Mouse (Mus musculus): ENCODE measurements around the gene Olfr594. TPM values are rescaled to one million over a fixed set of nuclear protein-coding genes. Genes with fewer than 3 reads are reported as not detected.
"Not testable (repeated sequence)": the region's sequence is repeated elsewhere in the genome, so short reads cannot be mapped to it uniquely, and the experiment has no call there.

The Olfr594 gene
- not detected in 2 replicates for polyA plus RNA-seq (2014; fragmentation: Nextera tagmentation; extraction: Ambion mirVana)

- H3K4me3 ChIP-seq (ENCODE audit: low read depth, low read length), result no peak within 1 kb of the TSS
- no peak within 1 kb of the TSS for H3K9ac ChIP-seq (ENCODE audit: low read length)
- DNase-seq (ENCODE audit: low spot score) (no peak), ATAC-seq (ENCODE audit: insufficient number of reproducible peaks, low FRiP score, low TSS enrichment, low read depth) (no peak)
- H3K27ac ChIP-seq (replicated peaks; ENCODE audit: low read depth, low read length), result no peak within 1 kb of the TSS
- H3K9me3 ChIP-seq (ENCODE audit: control insufficient read depth, low read length), result no peaks in the 10 kb centered on the region
- H3K36me3 ChIP-seq (ENCODE audit: control insufficient read depth, insufficient read depth, low read length), result no peaks in the 10 kb centered on the region
- H3K27me3 ChIP-seq (ENCODE audit: control insufficient read depth, insufficient read depth, low read length), result no peaks in the 10 kb centered on the region
- H3K4me2 ChIP-seq (ENCODE audit: low read depth, severe bottlenecking), result no peak within 1 kb of the TSS
- H3K4me1 ChIP-seq (ENCODE audit: control insufficient read depth, insufficient read depth, low read length), result no peaks in the 10 kb centered on the region
Measured at GRCm38 (mm10) chr7:103216696-103217095, at the start of gene Olfr594. Gene Olfr594, plus strand, starts transcription at chr7:103216996.

- Histone ChIP-seq H3K9ac (ENCODE audit: low read length) (no peak overlapping the region), H3K27me3 (ENCODE audit: control insufficient read depth, insufficient read depth, low read length) (no peaks in the 10 kb centered on the region), H3K9me3 (ENCODE audit: control insufficient read depth, low read length) (no peaks in the 10 kb centered on the region), H3K36me3 (ENCODE audit: control insufficient read depth, insufficient read depth, low read length) (no peaks in the 10 kb centered on the region), H3K4me3 (ENCODE audit: low read depth, low read length) (no peak overlapping the region), H3K4me1 (ENCODE audit: control insufficient read depth, insufficient read depth, low read length) (no peaks in the 10 kb centered on the region), H3K27ac (replicated peaks; ENCODE audit: low read depth, low read length) (no peak overlapping the region), H3K4me2 (ENCODE audit: low read depth, severe bottlenecking) (no peak overlapping the region)
- no peak for DNase-seq (ENCODE audit: low spot score)
- no peak for ATAC-seq (ENCODE audit: insufficient number of reproducible peaks, low FRiP score, low TSS enrichment, low read depth)
- 86% methylated on average over 5 of the region's 5 CpGs for WGBS
Measured at GRCm38 (mm10) chr7:103169697-103170096, 47.1 kb upstream of the Olfr594 start.

GRCm38 (mm10) chr7:103178240-103178639 lies 38.6 kb upstream of the Olfr594 start, which contains the start of gene Olfr591:
Gene Olfr591, minus strand, starts transcription at chr7:103178340.
- no peak for ATAC-seq (ENCODE audit: insufficient number of reproducible peaks, low FRiP score, low TSS enrichment, low read depth)
- 83% methylated on average over 1 of the region's 1 CpGs for WGBS
- H3K27me3 ChIP-seq (ENCODE audit: control insufficient read depth, insufficient read depth, low read length), result no peaks in the 10 kb centered on the region

GRCm38 (mm10) chr7:103184503-103184902 lies 32.3 kb upstream of the Olfr594 start, which contains the start of gene Olfr592:
Gene Olfr592, plus strand, starts transcription at chr7:103184803.
- not testable (repeated sequence) for DNase-seq (ENCODE audit: low spot score); ATAC-seq (ENCODE audit: insufficient number of reproducible peaks, low FRiP score, low TSS enrichment, low read depth); H3K27me3 ChIP-seq (ENCODE audit: control insufficient read depth, insufficient read depth, low read length); H3K4me1 ChIP-seq (ENCODE audit: control insufficient read depth, insufficient read depth, low read length); H3K27ac ChIP-seq (replicated peaks; ENCODE audit: low read depth, low read length); H3K36me3 ChIP-seq (ENCODE audit: control insufficient read depth, insufficient read depth, low read length); H3K9ac ChIP-seq (ENCODE audit: low read length); H3K4me2 ChIP-seq (ENCODE audit: low read depth, severe bottlenecking); H3K4me3 ChIP-seq (ENCODE audit: low read depth, low read length); H3K9me3 ChIP-seq (ENCODE audit: control insufficient read depth, low read length)
- 89% methylated on average over 1 of the region's 1 CpGs for WGBS

More at GRCm38 (mm10) chr7:103178240-103178639, 38.6 kb upstream of the Olfr594 start, which contains the start of gene Olfr591:
- Histone ChIP-seq H3K4me1 (ENCODE audit: control insufficient read depth, insufficient read depth, low read length) (no peaks in the 10 kb centered on the region), H3K4me2 (ENCODE audit: low read depth, severe bottlenecking) (no peak within 1 kb of the TSS), H3K9ac (ENCODE audit: low read length) (no peak within 1 kb of the TSS), H3K27ac (replicated peaks; ENCODE audit: low read depth, low read length) (no peak within 1 kb of the TSS), H3K9me3 (ENCODE audit: control insufficient read depth, low read length) (0 out of 2 replicates have a peak, but pooled peaks cover under 1% of the 10 kb centered on the region), H3K36me3 (ENCODE audit: control insufficient read depth, insufficient read depth, low read length) (no peaks in the 10 kb centered on the region), H3K4me3 (ENCODE audit: low read depth, low read length) (no peak within 1 kb of the TSS)
- DNase-seq (ENCODE audit: low spot score), result no peak

- no peaks in the 10 kb centered on the region for H3K9me3 ChIP-seq (ENCODE audit: control insufficient read depth, low read length)
- DNase-seq (ENCODE audit: low spot score), result no peak
- no peak within 1 kb of the TSS for H3K4me2 ChIP-seq (ENCODE audit: low read depth, severe bottlenecking)
- H3K9ac ChIP-seq (ENCODE audit: low read length), result no peak within 1 kb of the TSS
- no peak within 1 kb of the TSS for H3K4me3 ChIP-seq (ENCODE audit: low read depth, low read length)
- H3K36me3 ChIP-seq (ENCODE audit: control insufficient read depth, insufficient read depth, low read length), result no peaks in the 10 kb centered on the region
- no peak for ATAC-seq (ENCODE audit: insufficient number of reproducible peaks, low FRiP score, low TSS enrichment, low read depth)
- H3K27me3 ChIP-seq (ENCODE audit: control insufficient read depth, insufficient read depth, low read length), result no peaks in the 10 kb centered on the region
- 73% methylated on average over 1 of the region's 1 CpGs for WGBS
- H3K27ac ChIP-seq (replicated peaks; ENCODE audit: low read depth, low read length), result no peak within 1 kb of the TSS
- no peaks in the 10 kb centered on the region for H3K4me1 ChIP-seq (ENCODE audit: control insufficient read depth, insufficient read depth, low read length)
Measured at GRCm38 (mm10) chr7:103211562-103211961, 5.2 kb upstream of the Olfr594 start, which contains the start of gene Olfr593. Gene Olfr593, plus strand, starts transcription at chr7:103211862.

- not testable (repeated sequence) for DNase-seq (ENCODE audit: low spot score)
- WGBS, result 88% methylated on average over 5 of the region's 5 CpGs
Measured at GRCm38 (mm10) chr7:103212050-103212449, 4.7 kb upstream of the Olfr594 start.

GRCm38 (mm10) chr7:103252405-103252804 lies 35.6 kb downstream of the Olfr594 start, which contains the start of gene Usp17ld:
Gene Usp17ld, minus strand, starts transcription at chr7:103252505.
- not testable (repeated sequence) for H3K9me3 ChIP-seq (ENCODE audit: control insufficient read depth, low read length); H3K4me3 ChIP-seq (ENCODE audit: low read depth, low read length); H3K36me3 ChIP-seq (ENCODE audit: control insufficient read depth, insufficient read depth, low read length); DNase-seq (ENCODE audit: low spot score); H3K27me3 ChIP-seq (ENCODE audit: control insufficient read depth, insufficient read depth, low read length); H3K27ac ChIP-seq (replicated peaks; ENCODE audit: low read depth, low read length); H3K4me2 ChIP-seq (ENCODE audit: low read depth, severe bottlenecking); ATAC-seq (ENCODE audit: insufficient number of reproducible peaks, low FRiP score, low TSS enrichment, low read depth); H3K9ac ChIP-seq (ENCODE audit: low read length); H3K4me1 ChIP-seq (ENCODE audit: control insufficient read depth, insufficient read depth, low read length)

More at GRCm38 (mm10) chr7:103212050-103212449, 4.7 kb upstream of the Olfr594 start:
- not testable (repeated sequence) for H3K9me3 ChIP-seq (ENCODE audit: control insufficient read depth, low read length); H3K36me3 ChIP-seq (ENCODE audit: control insufficient read depth, insufficient read depth, low read length); H3K4me2 ChIP-seq (ENCODE audit: low read depth, severe bottlenecking); H3K4me3 ChIP-seq (ENCODE audit: low read depth, low read length); H3K4me1 ChIP-seq (ENCODE audit: control insufficient read depth, insufficient read depth, low read length); H3K27me3 ChIP-seq (ENCODE audit: control insufficient read depth, insufficient read depth, low read length); H3K27ac ChIP-seq (replicated peaks; ENCODE audit: low read depth, low read length); ATAC-seq (ENCODE audit: insufficient number of reproducible peaks, low FRiP score, low TSS enrichment, low read depth); H3K9ac ChIP-seq (ENCODE audit: low read length)
